In the genomic region with DNA sequence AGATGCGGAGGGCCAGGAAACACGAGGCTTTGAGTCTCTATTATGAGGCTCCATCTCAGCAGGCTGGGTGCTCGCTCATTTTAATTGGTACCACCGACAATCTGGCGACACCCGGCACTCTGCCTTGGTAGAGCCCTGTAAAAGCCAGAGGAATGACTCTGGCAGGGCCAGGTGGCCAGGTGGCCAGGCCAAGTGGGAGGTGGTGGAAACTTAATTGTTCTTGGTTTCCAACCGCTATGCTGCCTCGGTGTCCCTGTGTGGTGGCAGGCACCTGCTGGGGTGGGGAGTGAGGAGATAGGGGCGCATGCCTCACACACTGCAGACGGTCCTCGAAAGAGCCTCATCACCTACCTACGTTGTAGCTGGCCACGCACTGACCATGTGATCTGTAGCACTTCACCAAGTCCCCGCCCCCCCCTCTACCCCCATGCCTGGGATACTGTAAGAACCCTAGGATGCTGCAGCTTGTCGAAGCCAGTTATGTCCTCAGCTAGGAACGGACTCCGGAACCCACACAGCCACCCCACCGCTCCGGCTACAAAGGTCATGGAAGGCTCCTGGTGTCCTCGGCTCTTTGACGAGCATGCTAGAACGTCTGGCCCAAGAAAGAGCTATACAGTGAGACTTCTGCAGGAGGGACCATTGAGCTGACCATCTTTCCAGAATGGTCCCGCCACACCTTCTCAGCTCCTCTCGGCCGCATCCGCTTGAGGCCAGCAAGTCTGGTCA, we compare ENCODE assay signal across 8 mouse cellular contexts. TPM values are rescaled to one million over a fixed set of nuclear protein-coding genes. Genes with fewer than 3 reads are reported as not detected.
DNase-seq lines count a peak whose midpoint lies in the region; ATAC-seq and TF ChIP-seq lines count a peak whose summit lies in the region.

No protein-coding gene starts in this region.

- peaks cover 34% of the 10 kb centered on the region for H3K79me2 ChIP-seq in liver, adult 2 months (ENCODE audit: control insufficient read depth, insufficient read depth, low read length)

- WGBS in liver, adult 2 months: 89% methylated on average over 26 of the region's 26 CpGs
- 89% methylated on average over 26 of the region's 26 CpGs for WGBS in liver, embryonic 11.5 days
- WGBS in forebrain, embryonic 12.5 days: 88% methylated on average over 26 of the region's 26 CpGs
- WGBS in limb, embryonic 12.5 days: 68% methylated on average over 26 of the region's 26 CpGs
- 54% methylated on average over 26 of the region's 26 CpGs for WGBS in thymus, adult 2 months

- H3K4me1 ChIP-seq in liver, adult 2 months (ENCODE audit: control insufficient read depth, insufficient read depth, low read length): peaks cover 24% of the 10 kb centered on the region
- H3K4me1 ChIP-seq in liver, embryonic 11.5 days (replicated peaks; ENCODE audit: control insufficient read depth, insufficient read depth, low read length): peaks cover 37% of the 10 kb centered on the region
- H3K4me1 ChIP-seq in forebrain, embryonic 12.5 days: peaks cover 32% of the 10 kb centered on the region
- H3K4me1 ChIP-seq in limb, embryonic 12.5 days (replicated peaks): peaks cover 57% of the 10 kb centered on the region
- peaks cover 55% of the 10 kb centered on the region for H3K4me1 ChIP-seq in thymus, adult 2 months (replicated peaks; ENCODE audit: control insufficient read depth, insufficient read depth, low read length)

- no peak for ATAC-seq in liver, embryonic 11.5 days (replicated peaks; ENCODE audit: low FRiP score)
- ATAC-seq in forebrain, embryonic 12.5 days (ENCODE audit: low FRiP score): no peak
- ATAC-seq in limb, embryonic 12.5 days (ENCODE audit: insufficient number of reproducible peaks, insufficient read depth, low FRiP score, low TSS enrichment, low read depth): no peak

- DNase-seq in liver, adult 2 months (ENCODE audit: extremely low read depth, low read depth, low spot score): no peak
- DNase-seq in liver, embryonic 11.5 days (ENCODE audit: low spot score): no peak
- peak; percentile 43 for DNase-seq in thymus, adult 2 months
- no peak for DNase-seq in testis, postnatal 10 days (ENCODE audit: low spot score)
- DNase-seq in left cerebral cortex, postnatal 25 days (ENCODE audit: low spot score in 2 of 2): no peak
- DNase-seq in frontal cortex, postnatal 14 days (ENCODE audit: low spot score in 2 of 2): no peak

- no peaks in the 10 kb centered on the region for H3K9me3 ChIP-seq in liver, embryonic 11.5 days (ENCODE audit: control insufficient read depth, low read length)
- H3K9me3 ChIP-seq in forebrain, embryonic 12.5 days: no peaks in the 10 kb centered on the region
- H3K9me3 ChIP-seq in limb, embryonic 12.5 days: no peaks in the 10 kb centered on the region

- no peak overlapping the region for H3K4me2 ChIP-seq in liver, embryonic 11.5 days
- no peak overlapping the region for H3K4me2 ChIP-seq in forebrain, embryonic 12.5 days
- H3K4me2 ChIP-seq in limb, embryonic 12.5 days: peak overlapping the region; percentile 36

- TF ChIP-seq POLR2A in liver, adult 2 months (IDR thresholded peaks at IDR 0.05; ENCODE audit: extremely low read depth, insufficient read depth, low read length): no peak
- TF ChIP-seq POLR2A in thymus, adult 2 months (IDR thresholded peaks at IDR 0.05; ENCODE audit: control insufficient read depth, extremely low read depth, insufficient read depth, low read length, poor library complexity): no peak

- peaks cover 20% of the 10 kb centered on the region for H3K36me3 ChIP-seq in liver, adult 2 months (ENCODE audit: control insufficient read depth, insufficient read depth, low read length)
- peaks cover 22% of the 10 kb centered on the region for H3K36me3 ChIP-seq in liver, embryonic 11.5 days (ENCODE audit: control insufficient read depth, insufficient read depth, low read length)
- H3K36me3 ChIP-seq in forebrain, embryonic 12.5 days (replicated peaks): peaks cover 18% of the 10 kb centered on the region
- peaks cover 40% of the 10 kb centered on the region for H3K36me3 ChIP-seq in limb, embryonic 12.5 days
- peaks cover 31% of the 10 kb centered on the region; the same call in 1 of the 2 replicates for H3K36me3 ChIP-seq in thymus, adult 2 months (ENCODE audit: control insufficient read depth, insufficient read depth, low read length)

- H3K27me3 ChIP-seq in liver, adult 2 months (ENCODE audit: control insufficient read depth, insufficient read depth, low read length): no peaks in the 10 kb centered on the region
- no peaks in the 10 kb centered on the region for H3K27me3 ChIP-seq in liver, embryonic 11.5 days (replicated peaks; ENCODE audit: control insufficient read depth, insufficient read depth, low read length)
- H3K27me3 ChIP-seq in forebrain, embryonic 12.5 days: no peaks in the 10 kb centered on the region
- H3K27me3 ChIP-seq in limb, embryonic 12.5 days: no peaks in the 10 kb centered on the region
- H3K27me3 ChIP-seq in thymus, adult 2 months (ENCODE audit: control insufficient read depth, insufficient read depth, low read length): no peaks in the 10 kb centered on the region

- no peak overlapping the region for H3K27ac ChIP-seq in liver, adult 2 months (replicated peaks; ENCODE audit: insufficient read depth, low read depth, low read length)
- H3K27ac ChIP-seq in liver, embryonic 11.5 days (ENCODE audit: low read depth, low read length): no peak overlapping the region
- H3K27ac ChIP-seq in forebrain, embryonic 12.5 days: peak overlapping the region; percentile 53; the same call in 1 of the 2 replicates
- H3K27ac ChIP-seq in limb, embryonic 12.5 days: peak overlapping the region; percentile 88; the same call in 1 of the 2 replicates
- peak overlapping the region; percentile 88 for H3K27ac ChIP-seq in thymus, adult 2 months (ENCODE audit: control insufficient read depth, insufficient read depth, low read length)

- H3K9ac ChIP-seq in liver, adult 2 months (ENCODE audit: low read depth, low read length): peak overlapping the region; percentile 30; the same call in 1 of the 2 replicates
- no peak overlapping the region for H3K9ac ChIP-seq in liver, embryonic 11.5 days (ENCODE audit: low read depth, low read length)
- H3K9ac ChIP-seq in forebrain, embryonic 12.5 days: no peak overlapping the region
- H3K9ac ChIP-seq in limb, embryonic 12.5 days (replicated peaks): no peak overlapping the region

- intact Hi-C loops in left cerebral cortex, postnatal 25 days (cut with DNase I): no loop called here

- no peak overlapping the region for H3K4me3 ChIP-seq in liver, adult 2 months (ENCODE audit: insufficient read depth, low read depth, low read length)
- no peak overlapping the region for H3K4me3 ChIP-seq in liver, embryonic 11.5 days (ENCODE audit: low read depth, low read length)
- H3K4me3 ChIP-seq in forebrain, embryonic 12.5 days (replicated peaks): no peak overlapping the region
- H3K4me3 ChIP-seq in limb, embryonic 12.5 days (replicated peaks): 0 out of 2 replicates have a peak overlapping the region, but pooled peaks have one; percentile 11
- H3K4me3 ChIP-seq in thymus, adult 2 months (ENCODE audit: control insufficient read depth, insufficient read depth, low read length): peak overlapping the region; percentile 19

- no peak for TF ChIP-seq CTCF in liver, adult 2 months (IDR thresholded peaks at IDR 0.05; ENCODE audit: low read depth, low read length)
- no peak for TF ChIP-seq CTCF in thymus, adult 2 months (IDR thresholded peaks at IDR 0.05; ENCODE audit: borderline replicate concordance, control insufficient read depth, extremely low read depth, insufficient read depth, low read length, poor library complexity)

RNA-seq across cellular contexts. Expression of a gene that starts 8.4 kb away (rescaled TPM):
- 7.6 and 11.5 TPM in 2 replicates for total RNA-seq in liver, adult 2 months (2014; rRNA removed)
- 51.9 and 78.1 TPM in 2 replicates for polyA plus RNA-seq in liver, adult 2 months (2012; rRNA removed)
- polyA plus RNA-seq in liver, embryonic 11.5 days (2014; fragmentation: Nextera tagmentation; extraction: Ambion mirVana): 27.4 and 29.7 TPM in 2 replicates
- polyA plus RNA-seq in forebrain, embryonic 12.5 days (2016; fragmentation: Nextera tagmentation; extraction: Ambion mirVana): 11.8 and 15.1 TPM in 2 replicates
- 16.7 and 17.2 TPM in 2 replicates for polyA plus RNA-seq in limb, embryonic 12.5 days (2016; fragmentation: Nextera tagmentation; extraction: Ambion mirVana)
- 203 and 208 TPM in 2 replicates for polyA plus RNA-seq in thymus, adult 2 months (2012; rRNA removed)
- 10 to 100 TPM; 33.9 to 39.4 TPM for total RNA-seq in left cerebral cortex, postnatal 25 days (2021)

RNA-seq across cellular contexts. Expression of a gene that starts 8.8 kb away (rescaled TPM):
- total RNA-seq in liver, adult 2 months (2014; rRNA removed): 0.09 TPM in 1 of 2 replicates, not detected in the other
- polyA plus RNA-seq in liver, adult 2 months (2012; rRNA removed): 0.15 and 0.22 TPM in 2 replicates
- 1.3 and 1.5 TPM in 2 replicates for polyA plus RNA-seq in liver, embryonic 11.5 days (2014; fragmentation: Nextera tagmentation; extraction: Ambion mirVana)
- polyA plus RNA-seq in forebrain, embryonic 12.5 days (2016; fragmentation: Nextera tagmentation; extraction: Ambion mirVana): 1.3 and 1.4 TPM in 2 replicates
- 0.64 and 0.93 TPM in 2 replicates for polyA plus RNA-seq in limb, embryonic 12.5 days (2016; fragmentation: Nextera tagmentation; extraction: Ambion mirVana)
- polyA plus RNA-seq in thymus, adult 2 months (2012; rRNA removed): 2.8 and 3.0 TPM in 2 replicates
- under 1 TPM; 0.32 to 0.48 TPM for total RNA-seq in left cerebral cortex, postnatal 25 days (2021)

RNA-seq across cellular contexts. Expression of a gene that starts 32.3 kb away (rescaled TPM):
- total RNA-seq in liver, adult 2 months (2014; rRNA removed): 4.4 and 5.9 TPM in 2 replicates
- 9.1 and 10.5 TPM in 2 replicates for polyA plus RNA-seq in liver, adult 2 months (2012; rRNA removed)
- 9.0 and 13.1 TPM in 2 replicates for polyA plus RNA-seq in liver, embryonic 11.5 days (2014; fragmentation: Nextera tagmentation; extraction: Ambion mirVana)
- polyA plus RNA-seq in forebrain, embryonic 12.5 days (2016; fragmentation: Nextera tagmentation; extraction: Ambion mirVana): 13.6 and 16.6 TPM in 2 replicates
- 16.9 and 19.1 TPM in 2 replicates for polyA plus RNA-seq in limb, embryonic 12.5 days (2016; fragmentation: Nextera tagmentation; extraction: Ambion mirVana)
- 18.8 and 20.6 TPM in 2 replicates for polyA plus RNA-seq in thymus, adult 2 months (2012; rRNA removed)
- 10 to 100 TPM; 31.4 to 32.6 TPM for total RNA-seq in left cerebral cortex, postnatal 25 days (2021)

RNA-seq across cellular contexts. Expression of a gene that starts 32.5 kb away (rescaled TPM):
- 15.2 and 19.8 TPM in 2 replicates for total RNA-seq in liver, adult 2 months (2014; rRNA removed)
- 24.2 and 24.6 TPM in 2 replicates for polyA plus RNA-seq in liver, adult 2 months (2012; rRNA removed)
- polyA plus RNA-seq in liver, embryonic 11.5 days (2014; fragmentation: Nextera tagmentation; extraction: Ambion mirVana): 46.7 and 47.0 TPM in 2 replicates
- polyA plus RNA-seq in forebrain, embryonic 12.5 days (2016; fragmentation: Nextera tagmentation; extraction: Ambion mirVana): 50.7 and 52.6 TPM in 2 replicates
- 48.8 and 50.3 TPM in 2 replicates for polyA plus RNA-seq in limb, embryonic 12.5 days (2016; fragmentation: Nextera tagmentation; extraction: Ambion mirVana)
- polyA plus RNA-seq in thymus, adult 2 months (2012; rRNA removed): 429 and 448 TPM in 2 replicates
- total RNA-seq in left cerebral cortex, postnatal 25 days (2021): 10 to 100 TPM; 38.7 to 39.6 TPM

RNA-seq across cellular contexts. Expression of a gene that starts 54.0 kb away (rescaled TPM):
- not detected in 2 replicates for total RNA-seq in liver, adult 2 months (2014; rRNA removed)
- polyA plus RNA-seq in liver, adult 2 months (2012; rRNA removed): not detected in 2 replicates
- not detected in 2 replicates for polyA plus RNA-seq in liver, embryonic 11.5 days (2014; fragmentation: Nextera tagmentation; extraction: Ambion mirVana)
- polyA plus RNA-seq in forebrain, embryonic 12.5 days (2016; fragmentation: Nextera tagmentation; extraction: Ambion mirVana): 0.28 TPM in 1 of 2 replicates, not detected in the other
- polyA plus RNA-seq in limb, embryonic 12.5 days (2016; fragmentation: Nextera tagmentation; extraction: Ambion mirVana): not detected in 2 replicates
- 0.15 and 0.33 TPM in 2 replicates for polyA plus RNA-seq in thymus, adult 2 months (2012; rRNA removed)
- total RNA-seq in left cerebral cortex, postnatal 25 days (2021): not detected

Comparison
In these comparisons a context has a peak if more than half of its experiments do, and no peak if none do; other contexts are left out.
1. H3K27ac ChIP-seq: peak in forebrain, embryonic 12.5 days (single experiment), limb, embryonic 12.5 days (single experiment) and thymus, adult 2 months (single experiment); none in liver, adult 2 months (single experiment) and liver, embryonic 11.5 days (single experiment).
2. H3K4me3 ChIP-seq: peak in limb, embryonic 12.5 days (single experiment) and thymus, adult 2 months (single experiment); none in liver, adult 2 months (single experiment), liver, embryonic 11.5 days (single experiment) and forebrain, embryonic 12.5 days (single experiment).